27 mouse cellular contexts compared by ENCODE assay signal in genomic region chr11:21162093-21162492, GRCm38 (mm10).
A peak's percentile ranks its signal among the peaks of the same experiment; 100 is the strongest.
DNase-seq lines count a peak whose midpoint lies in the region; ATAC-seq and TF ChIP-seq lines count a peak whose summit lies in the region.
"Had no signal": no experiment of that assay in that cellular context is flagged by ENCODE, and none has a peak within 500 bp of the region (broad histone marks: within the 10 kb centered on the region; RNA-seq: fewer than 3 reads in every experiment).

No protein-coding gene starts in this region.

- no peaks in the 10 kb centered on the region for H3K27me3 ChIP-seq in limb, embryonic 12.5 days
- H3K27me3 ChIP-seq in limb, embryonic 10.5 days (ENCODE audit: low read depth, poor library complexity, severe bottlenecking) = no peaks in the 10 kb centered on the region
- H3K27me3 ChIP-seq: heart, embryonic 12.5 days; hindbrain, embryonic 15.5 days; limb, embryonic 15.5 days; liver, embryonic 13.5 days; megakaryocyte, embryonic 14.5 days; midbrain, embryonic 13.5 days had no signal

- H3K9me3 ChIP-seq in limb, embryonic 12.5 days = no peaks in the 10 kb centered on the region
- no peaks in the 10 kb centered on the region for H3K9me3 ChIP-seq in limb, embryonic 10.5 days (replicated peaks)
- H3K9me3 ChIP-seq: forebrain, embryonic 10.5 days; heart, embryonic 12.5 days; hindbrain, embryonic 15.5 days; limb, embryonic 15.5 days; liver, embryonic 13.5 days; megakaryocyte, embryonic 14.5 days; midbrain, embryonic 13.5 days had no signal

- H3K27ac ChIP-seq in limb, embryonic 12.5 days = peak overlapping the region; percentile 54
- no peak overlapping the region for H3K27ac ChIP-seq in limb, embryonic 10.5 days
- H3K27ac ChIP-seq in cortical plate, adult 2 months (ENCODE audit: insufficient read depth, low read length) = peak overlapping the region; percentile 75
- 0 out of 2 replicates have a peak overlapping the region, but pooled peaks have one; percentile 5 for H3K27ac ChIP-seq in olfactory bulb, adult 2 months (ENCODE audit: insufficient read depth, low read depth, low read length)
- H3K27ac ChIP-seq: forebrain, embryonic 10.5 days; gastrocnemius, adult 2 months; heart, adult 2 months; hindbrain, embryonic 15.5 days; limb, embryonic 15.5 days; liver, embryonic 13.5 days; midbrain, embryonic 13.5 days had no signal

- H3K4me1 ChIP-seq in limb, embryonic 12.5 days (replicated peaks) = peaks cover 11% of the 10 kb centered on the region
- H3K4me1 ChIP-seq in limb, embryonic 10.5 days = peaks cover 24% of the 10 kb centered on the region
- H3K4me1 ChIP-seq in cortical plate, adult 2 months (ENCODE audit: control insufficient read depth, insufficient read depth, low read length) = peaks cover 6% of the 10 kb centered on the region
- peaks cover 5% of the 10 kb centered on the region for H3K4me1 ChIP-seq in olfactory bulb, adult 2 months (ENCODE audit: control insufficient read depth, insufficient read depth, low read length)

- DNase-seq in heart, adult 11 months = peak; percentile 57
- DNase-seq in heart, postnatal 14 days = no peak
- DNase-seq in limb, embryonic 10.5 days (ENCODE audit: low spot score) = no peak
- DNase-seq: adrenal gland, postnatal 25 days; B cell, adult 2 months; cerebellum, adult 2 months; cerebellum, postnatal 14 days; gastrocnemius, adult 2 months; gastrocnemius, postnatal 36 days; heart, adult 2 months; kidney, adult 11 months; kidney, postnatal 14 days; liver, embryonic 13.5 days; lung, adult 18-20 months; lung, postnatal 4 days had no signal

- WGBS in limb, embryonic 12.5 days = 86% methylated on average over 5 of the region's 5 CpGs
- 87% methylated on average over 5 of the region's 5 CpGs for WGBS in limb, embryonic 10.5 days
- 61% methylated on average over 5 of the region's 5 CpGs for WGBS in olfactory bulb, adult 2 months

- H3K9ac ChIP-seq in limb, embryonic 12.5 days (replicated peaks) = no peak overlapping the region
- H3K9ac ChIP-seq: heart, embryonic 12.5 days; hindbrain, embryonic 15.5 days; limb, embryonic 15.5 days; liver, embryonic 13.5 days; midbrain, embryonic 13.5 days had no signal

- no peak overlapping the region for H3K4me3 ChIP-seq in limb, embryonic 12.5 days (replicated peaks)
- H3K4me3 ChIP-seq in limb, embryonic 10.5 days = no peak overlapping the region
- H3K4me3 ChIP-seq in cortical plate, adult 2 months (ENCODE audit: insufficient read depth, low read length) = no peak overlapping the region
- no peak overlapping the region for H3K4me3 ChIP-seq in olfactory bulb, adult 2 months (ENCODE audit: insufficient read depth, low read depth, low read length)
- H3K4me3 ChIP-seq: forebrain, embryonic 10.5 days; gastrocnemius, adult 2 months; heart, adult 2 months; heart, embryonic 12.5 days; hindbrain, embryonic 15.5 days; limb, embryonic 15.5 days; liver, embryonic 13.5 days; megakaryocyte, embryonic 14.5 days; midbrain, embryonic 13.5 days had no signal

- intact Hi-C loops in heart, postnatal 14 days (cut with DNase I) = no loop called here

- no peak overlapping the region for H3K4me2 ChIP-seq in limb, embryonic 12.5 days
- H3K4me2 ChIP-seq: heart, embryonic 12.5 days; hindbrain, embryonic 15.5 days; limb, embryonic 15.5 days; liver, embryonic 13.5 days; midbrain, embryonic 13.5 days had no signal

- no peak for TF ChIP-seq CTCF in cortical plate, adult 2 months (IDR thresholded peaks at IDR 0.05; ENCODE audit: extremely low read depth, insufficient read depth, low read length)
- no peak for TF ChIP-seq CTCF in olfactory bulb, adult 2 months (IDR thresholded peaks at IDR 0.05; ENCODE audit: insufficient read depth, low read depth, low read length)

- H3K36me3 ChIP-seq in limb, embryonic 12.5 days = no peaks in the 10 kb centered on the region
- H3K36me3 ChIP-seq in limb, embryonic 10.5 days = no peaks in the 10 kb centered on the region
- H3K36me3 ChIP-seq: forebrain, embryonic 10.5 days; heart, embryonic 12.5 days; hindbrain, embryonic 15.5 days; limb, embryonic 15.5 days; liver, embryonic 13.5 days; midbrain, embryonic 13.5 days had no signal

- ATAC-seq in limb, embryonic 12.5 days (ENCODE audit: insufficient number of reproducible peaks, insufficient read depth, low FRiP score, low TSS enrichment, low read depth) = no peak
- ATAC-seq: forebrain, embryonic 16.5 days; inflammation-experienced regulatory T-cells, adult 6 months; lung, postnatal 0 days; midbrain, embryonic 13.5 days had no signal

- no peak for TF ChIP-seq POLR2A in cortical plate, adult 2 months (IDR thresholded peaks at IDR 0.05; ENCODE audit: extremely low read depth, insufficient read depth, low read length)
- no peak for TF ChIP-seq POLR2A in olfactory bulb, adult 2 months (IDR thresholded peaks at IDR 0.05; ENCODE audit: insufficient read depth, low read depth, low read length)
